Mouse (Mus musculus) T-helper 1 cell (primary cell): ENCODE data around the gene Ino80.

Source experiments
- in situ Hi-C: fragments of 300-600 bp; cut with MboI, MseI; formaldehyde crosslinking; loops from one replicate; pipeline ENCODE4 v1.15.1; 2025; ENCODE audit warnings: high pct_unique_total_duplicates

The Ino80 gene

GRCm38 (mm10) chr2:119323866-119324575, 153.5 kb downstream of the Ino80 start:
- in situ Hi-C loops, result no loop called here
